Mouse (Mus musculus): ENCODE data around the gene Ulk3.

Ulk3 gene

GRCm38 (mm10) chr9:57644944-57645893 lies 56.0 kb downstream of the Ulk3 start:
- DNase-seq: peak; percentile 96 to 97
